Mouse (Mus musculus) ES-E14 (cell line): ENCODE measurements around the gene Plxna2.

Source experiments
- HCFC1 ChIP-seq: IDR thresholded peaks from 2 replicates; pipeline ENCODE4 v1.6.1; 2012; ENCODE audit warnings: low read length, inconsistent platforms, borderline replicate concordance; ENCODE audit not compliant: insufficient read depth
- ZNF384 ChIP-seq: IDR thresholded peaks from 2 replicates; pipeline ENCODE4 v1.6.1; 2012; ENCODE audit warnings: low read depth, low read length, inconsistent platforms

GRCm38 (mm10) chr1:194712373-194712772 lies 94.4 kb downstream of the Plxna2 start:
- no peak for TF ChIP-seq ZNF384
- no peak for TF ChIP-seq HCFC1
